Mouse (Mus musculus) cerebellum, postnatal 25 days (tissue): ENCODE data around the gene Lcp2.

Experiments used
- DNase-seq, 2 experiments: peaks; one replicate each; pipeline ENCODE4 v3.0.0; 2021; ENCODE audit warnings: mixed read lengths in 2 of 2

Lcp2 gene

DNA sequence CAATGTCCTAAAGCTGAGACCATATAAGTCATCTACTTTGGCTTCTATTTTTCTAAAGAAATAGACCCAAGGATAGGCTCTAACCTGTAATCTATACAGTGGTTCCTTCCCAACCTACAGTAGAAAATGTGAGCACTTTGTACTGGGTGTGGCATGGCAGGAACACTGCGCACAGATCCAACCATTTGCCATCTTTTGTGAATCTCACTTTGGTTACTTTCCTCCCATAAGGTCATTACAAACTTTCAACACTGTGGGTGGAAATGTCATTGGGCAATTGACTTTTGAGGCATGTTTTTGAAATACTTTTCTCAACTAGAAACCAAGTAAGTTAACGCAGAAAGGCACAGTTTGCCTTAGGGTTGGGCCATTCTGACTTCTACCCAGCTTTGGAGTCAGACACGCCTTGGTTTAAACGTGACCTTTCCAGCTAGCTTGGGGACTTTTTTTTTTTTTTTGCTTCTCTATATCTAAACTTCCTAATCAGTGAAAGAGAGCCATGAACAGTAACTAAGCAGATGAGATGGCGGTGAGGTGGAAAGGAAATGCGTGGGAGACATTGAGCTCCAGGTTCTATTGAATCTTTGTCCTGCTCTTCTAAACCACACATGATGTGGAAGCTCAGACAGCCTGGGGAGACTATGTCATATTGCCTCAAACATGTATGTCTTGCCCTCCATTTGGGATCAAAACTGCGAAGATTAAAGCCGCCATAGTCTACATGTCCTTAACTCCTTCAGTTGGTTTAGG is 1.8 kb downstream of the Lcp2 start:
- no peak for DNase-seq

DNA sequence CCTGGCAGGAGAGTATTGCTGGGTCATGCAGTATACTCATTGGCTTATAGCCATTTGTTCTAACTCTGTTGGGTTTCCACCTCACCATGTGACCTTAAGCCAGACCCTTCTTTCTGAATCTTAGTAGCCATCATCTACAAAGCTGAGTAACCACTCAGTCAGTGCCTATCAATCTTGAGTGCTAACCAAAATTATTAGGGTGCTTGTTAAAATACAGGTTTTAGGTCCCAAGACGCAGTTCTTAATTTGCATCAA is 2.3 kb downstream of the Lcp2 start:
- DNase-seq, result no peak

DNA sequence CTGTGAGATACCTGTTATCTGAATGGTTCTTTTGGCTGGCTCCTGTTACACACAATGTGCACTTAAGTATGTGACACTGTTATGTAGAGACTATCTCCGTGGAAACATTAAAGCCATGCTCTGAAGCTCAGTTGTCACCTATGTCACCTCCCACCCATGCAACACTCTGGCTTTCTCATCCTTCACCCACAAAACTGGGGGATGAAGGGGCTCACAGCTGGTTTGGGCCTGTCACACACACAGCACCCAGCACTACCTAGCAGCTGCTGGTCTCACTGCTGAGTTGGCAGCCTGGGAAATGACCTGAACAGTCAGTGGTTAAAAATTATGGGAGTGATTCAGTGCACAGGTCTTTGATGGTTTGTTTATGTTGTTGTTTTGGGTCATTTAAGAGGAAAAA is 3.3 kb downstream of the Lcp2 start:
- DNase-seq, result no peak

DNA sequence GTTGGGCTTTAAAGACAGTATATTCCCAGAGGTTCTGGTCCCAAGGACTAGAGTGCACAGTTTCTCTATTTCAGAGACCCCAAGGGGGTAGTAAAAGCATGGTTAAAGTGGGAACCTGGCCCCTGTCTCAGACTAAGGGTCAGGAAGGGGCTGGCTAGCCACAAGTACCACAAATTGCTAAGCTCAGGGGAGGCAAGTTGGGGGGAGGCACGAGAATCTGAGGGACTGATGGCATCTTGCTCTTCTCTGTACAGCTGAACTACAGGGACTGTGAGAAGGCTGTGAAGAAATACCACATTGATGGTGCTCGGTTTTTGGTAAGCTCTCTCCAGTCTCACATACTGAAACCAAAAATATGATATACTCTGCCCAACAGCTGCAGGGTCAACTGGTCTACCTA is 3.9 kb downstream of the Lcp2 start:
- no peak for DNase-seq

DNA sequence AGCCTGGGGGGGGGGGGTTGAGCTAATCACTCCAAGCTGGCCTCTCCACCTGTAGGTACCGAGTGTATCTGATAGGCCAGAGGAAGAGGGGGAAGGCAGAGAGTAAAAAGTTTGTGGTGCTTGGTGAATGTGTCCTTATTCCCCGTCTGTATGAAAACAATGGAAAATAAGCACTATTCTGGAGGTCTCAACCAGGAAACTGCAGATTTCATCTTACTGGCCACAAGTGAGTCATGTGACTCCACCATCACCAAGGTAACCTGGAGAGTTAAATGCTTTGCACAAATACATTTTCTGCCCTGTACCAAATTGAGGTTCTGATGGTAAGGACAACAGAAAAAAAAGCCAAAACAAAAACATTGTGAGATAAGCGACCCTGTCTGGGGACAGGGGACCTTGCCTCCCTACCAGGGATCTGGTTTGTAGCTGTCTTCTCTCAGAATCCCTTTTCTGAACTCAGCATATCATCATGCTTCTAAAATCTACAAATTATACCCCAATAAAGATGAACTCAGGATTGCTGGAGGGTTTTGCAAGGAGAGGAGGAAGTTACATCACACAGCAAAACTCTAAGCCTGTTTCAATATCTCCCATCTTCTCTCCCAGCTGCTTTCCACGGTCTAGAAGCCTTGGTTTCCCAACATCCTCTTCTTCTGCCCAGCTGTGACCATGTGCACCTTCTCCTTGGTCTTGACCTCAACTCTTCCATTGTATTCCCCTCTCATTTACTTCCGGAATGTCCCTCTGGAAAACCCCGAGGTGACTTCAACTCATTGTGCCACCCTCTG is 6.5 kb downstream of the Lcp2 start:
- no peak for DNase-seq

DNA sequence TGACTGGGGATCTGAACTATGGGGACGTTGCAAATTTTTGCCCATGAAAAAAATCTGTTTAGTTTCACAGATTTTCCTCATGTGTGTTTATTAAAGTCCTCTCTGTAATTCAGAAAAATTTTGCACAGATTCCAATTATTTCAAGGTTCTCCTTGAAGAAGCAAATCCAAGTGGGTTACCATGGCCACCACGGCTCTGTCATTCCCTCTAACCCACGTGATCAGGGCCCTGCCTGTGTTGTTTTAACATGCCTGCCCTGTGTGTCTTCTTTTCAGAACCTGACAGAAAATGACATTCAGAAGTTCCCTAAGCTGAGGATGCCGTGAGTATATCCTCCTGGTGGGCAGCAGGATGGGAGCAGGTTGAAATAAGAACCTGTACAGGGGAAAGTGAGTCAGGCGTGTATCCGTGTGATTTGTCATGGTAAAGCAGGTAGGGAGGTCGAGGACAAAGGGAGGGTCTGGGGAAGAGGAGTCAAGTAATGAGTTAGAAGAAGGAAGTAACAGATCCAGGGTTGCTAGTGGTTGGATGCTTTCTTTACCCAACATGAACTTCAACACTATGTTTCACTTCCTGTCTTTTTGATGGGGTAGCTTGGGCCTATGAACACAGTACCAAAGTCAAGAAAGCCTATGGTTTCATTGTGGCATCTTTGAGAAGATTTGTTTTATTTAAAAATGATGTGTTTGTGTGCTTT is 7.5 kb downstream of the Lcp2 start:
- DNase-seq, result no peak

DNA sequence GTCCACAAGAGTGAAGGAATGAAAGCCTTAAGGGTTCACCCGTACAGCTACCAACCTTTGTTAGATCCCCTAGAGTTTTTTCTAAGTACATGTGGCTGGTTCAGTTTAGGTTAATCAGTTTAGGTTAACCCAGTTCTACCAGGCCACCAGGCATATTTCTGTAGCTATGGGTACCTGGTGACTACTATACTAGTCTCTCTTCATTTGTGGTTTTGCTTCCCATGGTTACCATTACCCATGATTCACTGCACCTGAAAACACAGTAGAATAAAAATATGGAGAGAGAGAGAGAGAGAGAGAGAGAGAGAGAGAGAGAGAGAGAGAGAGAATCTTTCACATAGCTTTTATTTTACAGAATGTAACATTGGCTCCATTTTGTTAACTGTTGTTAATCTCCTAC is 10.0 kb downstream of the Lcp2 start:
- no peak for DNase-seq

DNA sequence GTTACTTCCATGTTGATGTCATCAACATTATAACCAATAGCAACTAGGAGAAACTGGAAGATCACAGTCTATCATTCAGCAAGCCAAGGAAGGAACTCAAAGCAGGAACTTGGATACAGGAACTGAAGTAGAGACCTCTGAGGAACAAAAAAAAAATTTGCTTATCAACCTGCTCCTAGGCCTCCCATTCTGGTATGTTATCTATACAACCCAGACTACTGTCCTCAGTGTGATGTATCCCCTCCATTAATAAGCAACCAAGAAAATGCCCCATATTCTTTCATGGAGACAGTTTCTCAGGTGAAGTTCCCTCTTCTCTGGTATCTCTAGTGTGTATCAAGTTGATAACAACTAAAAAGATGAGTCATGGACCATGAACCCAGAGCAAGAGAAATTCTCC is 11.6 kb downstream of the Lcp2 start:
- DNase-seq, result no peak

DNA sequence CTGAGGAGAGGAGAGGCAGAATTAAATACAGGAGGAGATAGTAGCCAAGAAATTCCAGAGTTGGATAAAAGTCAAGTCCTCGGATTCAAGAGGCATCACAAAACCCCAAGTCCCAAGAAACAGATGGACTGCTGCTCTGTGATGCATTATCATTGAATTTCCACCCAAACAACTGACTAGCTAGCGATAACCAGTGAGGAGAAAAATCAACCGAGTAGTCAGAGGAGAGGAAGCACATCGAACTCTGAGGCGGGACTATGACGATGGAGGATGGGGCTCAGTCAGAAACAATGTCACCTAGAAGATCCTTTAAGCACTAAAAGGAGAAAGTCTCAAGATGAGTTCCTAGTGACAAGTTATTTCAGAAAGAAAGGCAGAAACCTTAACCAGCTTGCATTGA is 12.2 kb downstream of the Lcp2 start:
- no peak for DNase-seq

DNA sequence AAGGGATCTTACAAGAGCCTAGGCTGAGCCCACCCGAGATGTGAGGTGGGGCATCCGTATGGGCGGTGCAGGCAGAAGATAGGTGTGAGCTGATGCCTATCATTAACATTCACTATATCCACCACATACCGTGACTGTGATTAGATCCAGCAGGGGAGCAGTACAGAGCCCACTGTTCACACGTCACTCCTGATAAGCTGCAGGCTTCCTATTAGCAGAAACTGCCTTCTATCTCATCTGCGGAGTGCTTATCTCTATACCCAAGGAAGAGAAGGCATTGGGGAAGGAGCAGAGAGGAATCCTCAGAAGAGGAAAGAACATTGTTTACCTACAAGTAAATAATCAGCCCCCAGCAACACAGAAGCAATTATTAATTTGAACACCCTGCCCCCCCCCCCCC is 15.0 kb downstream of the Lcp2 start:
- no peak for DNase-seq

DNA sequence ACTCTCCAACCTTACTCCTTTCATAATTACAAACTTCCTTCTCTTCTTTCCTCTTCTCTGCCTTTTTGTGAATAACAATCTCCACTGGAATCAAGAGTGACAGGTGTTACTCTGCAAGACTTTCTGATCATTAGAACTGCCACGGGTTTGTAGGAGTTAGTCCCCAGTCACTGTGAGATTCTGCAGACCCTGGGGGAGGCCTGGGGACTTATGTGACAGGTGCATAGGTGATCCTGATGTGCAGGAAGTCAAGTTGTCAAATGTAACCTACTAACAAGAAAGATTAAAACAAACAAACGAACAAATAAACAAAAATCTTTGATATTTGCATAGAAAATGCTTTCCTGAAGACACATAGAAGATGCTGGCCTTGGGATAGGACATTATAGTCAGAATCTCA is 16.5 kb downstream of the Lcp2 start:
- no peak for DNase-seq

DNA sequence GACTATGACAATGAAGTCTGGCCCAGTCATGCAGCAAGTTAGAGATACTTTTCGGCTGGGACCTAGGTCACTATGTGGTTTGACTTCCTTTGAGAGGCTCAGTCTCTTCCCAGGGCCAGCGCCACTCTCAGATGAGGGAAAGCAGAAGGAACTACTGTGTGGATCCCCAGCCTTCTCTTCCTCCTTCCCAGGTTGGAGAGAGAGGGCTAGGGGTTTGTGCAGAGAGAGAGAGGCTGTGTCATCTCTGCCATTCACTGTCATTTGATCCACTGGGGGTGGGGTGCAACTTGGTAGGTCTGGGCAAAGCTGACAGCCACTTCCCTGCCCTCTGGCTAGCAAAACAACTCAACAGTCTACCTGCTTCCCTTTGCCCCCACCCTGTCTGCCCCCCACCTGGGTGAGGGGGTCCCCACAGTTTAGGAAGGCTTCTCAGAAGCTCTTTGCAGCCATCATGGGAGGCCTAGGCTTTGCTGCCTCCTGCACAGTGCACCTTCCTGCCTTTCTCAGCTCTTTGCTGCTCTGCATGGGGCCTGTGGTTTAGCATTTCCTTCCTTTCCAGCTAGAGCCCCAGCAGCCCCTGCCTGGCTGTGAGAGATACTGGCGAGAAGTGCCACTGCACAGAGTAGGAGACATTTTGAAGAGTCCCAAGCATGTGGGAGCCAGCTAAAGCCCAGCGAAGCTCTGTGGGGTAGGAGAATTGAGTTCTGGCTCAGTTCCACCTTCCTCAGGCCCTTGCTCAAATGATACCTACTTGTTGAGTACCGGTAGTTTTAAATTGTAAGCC is 17.2 kb downstream of the Lcp2 start:
- DNase-seq, result no peak

DNA sequence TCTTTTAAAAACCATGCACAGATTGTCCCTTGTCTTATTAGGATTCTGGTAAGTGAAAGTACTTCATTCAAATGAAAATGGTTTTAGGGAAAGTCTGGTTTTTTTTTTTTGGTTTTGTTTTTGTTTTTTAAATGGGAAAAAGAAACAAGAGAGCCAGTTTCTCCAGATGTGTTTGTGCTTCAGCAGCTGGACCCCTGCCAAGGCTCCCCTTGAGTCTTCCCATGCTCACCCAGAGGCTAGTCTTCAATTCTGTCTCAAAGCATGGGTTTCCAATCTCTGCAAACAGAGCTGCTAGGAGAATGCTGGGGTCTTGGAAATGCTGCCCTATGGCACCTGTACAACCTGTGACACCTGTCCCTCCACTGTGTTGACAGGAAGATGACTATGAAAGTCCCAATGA is 23.9 kb downstream of the Lcp2 start:
- DNase-seq, result no peak

DNA sequence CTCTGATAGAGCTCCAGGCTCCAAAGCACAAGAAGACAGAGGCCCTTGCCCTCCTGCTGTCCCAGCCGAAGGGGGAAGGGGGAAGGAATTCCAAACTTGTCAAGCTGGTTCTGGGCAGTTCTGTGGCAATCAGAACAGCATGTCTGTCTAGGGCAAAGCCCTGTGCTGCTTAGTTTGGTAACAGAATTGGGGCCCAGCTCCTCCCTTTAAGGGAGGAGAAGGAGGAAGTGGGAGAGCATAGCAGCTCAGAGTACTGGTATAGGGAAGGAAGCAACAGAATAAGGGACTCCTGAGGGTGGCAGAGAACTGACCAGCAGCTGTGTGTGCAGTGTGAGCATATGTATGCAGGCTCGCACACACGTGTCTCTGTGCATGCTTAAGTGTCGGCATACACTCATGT is 25.6 kb downstream of the Lcp2 start:
- no peak for DNase-seq

DNA sequence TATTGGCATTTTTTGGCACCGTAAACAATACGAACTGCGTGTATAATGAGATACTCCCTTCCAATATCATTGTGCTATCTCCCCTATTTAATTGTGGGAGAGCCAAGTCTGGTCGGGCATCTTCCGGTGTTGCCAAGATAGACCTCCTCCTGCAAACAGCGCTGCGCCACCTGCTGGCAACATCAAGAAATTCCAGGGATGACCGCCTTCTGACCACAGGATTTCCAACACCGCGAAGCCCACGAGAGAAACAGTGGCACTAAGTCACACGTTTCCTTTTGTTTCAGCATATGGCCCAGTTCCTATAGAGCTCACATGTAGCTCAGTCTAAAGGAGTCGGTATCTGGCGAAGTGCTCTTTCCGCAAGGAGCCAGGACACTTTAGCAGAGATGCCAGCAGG is 27.1 kb downstream of the Lcp2 start:
- DNase-seq, result peak; percentile 62 to 78

DNA sequence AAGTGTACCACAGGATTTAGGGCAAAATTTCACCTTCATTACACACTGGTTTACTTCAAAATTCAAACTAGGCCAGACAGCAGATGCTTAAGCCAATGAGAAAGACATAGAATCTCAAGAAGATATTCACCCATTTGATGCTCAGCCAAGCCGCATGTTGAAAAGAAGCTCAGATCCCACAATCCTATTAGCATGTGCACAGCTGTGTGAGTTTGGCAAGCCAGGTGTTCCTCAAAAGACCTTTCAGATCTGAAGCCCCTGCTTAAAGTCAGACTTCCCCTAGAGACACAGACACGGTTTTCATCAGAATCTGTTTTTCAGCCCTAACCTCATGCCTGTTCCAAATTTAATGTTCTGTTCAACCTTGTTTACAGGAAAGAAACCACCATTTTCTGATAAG is 31.1 kb downstream of the Lcp2 start:
- no peak for DNase-seq

DNA sequence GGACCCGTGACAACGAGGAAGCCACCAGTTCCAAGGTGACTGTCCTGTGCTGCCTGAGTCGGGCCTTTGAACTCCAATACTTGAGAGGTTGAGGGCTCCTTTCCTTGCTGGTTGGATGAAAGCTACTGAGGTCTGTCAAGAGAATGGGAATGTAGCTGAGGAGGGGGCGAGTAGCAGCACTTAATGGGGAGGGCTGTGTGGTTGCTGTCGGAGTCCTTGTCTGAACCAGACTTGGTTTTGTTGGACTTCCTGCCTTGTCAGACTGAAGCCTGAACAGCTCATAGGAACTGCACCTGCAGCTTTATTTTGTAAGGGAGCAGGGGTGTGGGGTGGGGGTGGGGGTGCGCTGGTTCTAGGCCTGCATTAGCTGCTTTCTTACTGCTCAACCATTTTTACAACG is 31.9 kb downstream of the Lcp2 start:
- no peak for DNase-seq

DNA sequence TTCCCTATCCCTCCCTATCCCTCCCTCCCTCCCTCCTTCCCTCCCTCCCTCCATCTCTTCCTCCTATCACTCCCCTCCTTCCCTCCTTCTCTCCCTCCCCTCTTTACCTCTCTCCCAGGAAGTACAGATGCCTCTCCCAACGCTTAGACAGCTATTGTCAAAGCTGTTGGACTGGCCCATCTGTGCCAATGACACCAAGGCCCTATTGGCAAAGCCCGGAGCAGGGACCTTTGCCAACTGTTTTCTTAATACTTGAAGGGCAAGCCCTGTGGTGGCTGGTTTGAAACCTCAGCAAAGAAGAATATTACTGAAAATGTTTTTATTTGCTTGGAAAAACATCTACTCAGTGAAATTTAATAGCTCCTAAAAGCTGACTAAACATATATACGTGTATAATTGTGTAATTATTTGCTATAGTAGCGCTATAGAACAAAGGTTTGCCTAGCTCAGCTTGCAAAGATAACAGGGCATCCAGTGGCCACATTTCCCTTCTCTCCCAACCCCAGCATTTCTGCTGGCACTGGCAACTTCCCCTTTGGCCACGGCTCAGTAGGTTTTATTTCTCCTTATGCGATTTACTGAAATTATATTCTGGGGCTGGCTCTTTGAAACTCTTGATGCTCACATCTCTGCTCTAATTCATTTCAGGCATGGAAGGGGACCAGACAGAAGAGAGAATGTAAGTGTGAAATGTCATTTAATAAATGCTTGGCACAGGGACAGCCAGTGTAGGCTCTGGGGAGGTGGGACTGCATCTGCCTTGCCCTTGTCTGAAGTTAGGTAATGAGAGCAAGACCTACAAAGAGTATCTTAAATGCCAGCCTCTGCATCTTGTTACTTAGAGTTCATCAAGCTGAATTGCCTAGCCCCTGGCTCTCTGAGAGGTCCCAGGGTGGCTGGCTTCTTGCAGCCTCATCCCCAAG is 33.1 kb downstream of the Lcp2 start:
- DNase-seq, result peak in 1 of 2 experiments; percentile 31

DNA sequence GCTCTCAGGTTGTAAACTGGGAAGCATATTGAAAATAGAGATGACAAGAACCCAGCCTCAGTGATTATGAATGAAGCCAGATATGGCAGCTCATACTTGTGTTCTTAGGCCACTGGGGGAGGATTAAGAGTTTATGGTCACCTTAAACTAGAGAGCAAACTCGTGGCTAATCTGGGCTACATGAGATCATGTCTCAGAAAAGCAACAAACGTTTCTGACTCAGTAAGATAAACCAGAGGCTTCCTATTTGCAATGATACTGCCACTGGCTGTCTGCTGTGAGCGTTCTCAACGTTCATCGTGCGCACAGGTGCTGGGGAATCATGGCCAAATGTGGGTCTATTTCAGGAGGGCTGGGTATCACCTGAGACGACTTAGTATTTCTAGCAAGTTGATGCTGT is 37.1 kb downstream of the Lcp2 start:
- DNase-seq, result no peak

DNA sequence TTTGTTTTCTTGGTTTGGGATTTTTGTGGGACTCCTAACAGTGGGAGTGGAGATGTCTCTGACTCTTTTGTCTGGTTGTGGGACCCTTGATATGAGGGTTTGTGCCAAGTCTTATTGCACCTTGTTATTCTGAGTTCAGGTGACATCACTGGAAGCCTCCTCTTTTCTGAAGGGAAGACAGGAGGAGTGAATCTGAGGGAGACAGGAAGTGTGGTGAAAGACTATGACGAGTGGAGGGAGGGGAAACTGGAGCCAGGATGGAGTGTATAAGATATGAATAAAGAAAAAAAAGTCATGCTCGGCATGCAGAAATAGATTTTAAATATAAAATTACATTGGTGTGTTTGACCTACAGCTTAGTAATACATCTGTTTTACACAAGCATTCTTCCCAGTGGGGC is 37.9 kb downstream of the Lcp2 start:
- DNase-seq, result no peak

DNA sequence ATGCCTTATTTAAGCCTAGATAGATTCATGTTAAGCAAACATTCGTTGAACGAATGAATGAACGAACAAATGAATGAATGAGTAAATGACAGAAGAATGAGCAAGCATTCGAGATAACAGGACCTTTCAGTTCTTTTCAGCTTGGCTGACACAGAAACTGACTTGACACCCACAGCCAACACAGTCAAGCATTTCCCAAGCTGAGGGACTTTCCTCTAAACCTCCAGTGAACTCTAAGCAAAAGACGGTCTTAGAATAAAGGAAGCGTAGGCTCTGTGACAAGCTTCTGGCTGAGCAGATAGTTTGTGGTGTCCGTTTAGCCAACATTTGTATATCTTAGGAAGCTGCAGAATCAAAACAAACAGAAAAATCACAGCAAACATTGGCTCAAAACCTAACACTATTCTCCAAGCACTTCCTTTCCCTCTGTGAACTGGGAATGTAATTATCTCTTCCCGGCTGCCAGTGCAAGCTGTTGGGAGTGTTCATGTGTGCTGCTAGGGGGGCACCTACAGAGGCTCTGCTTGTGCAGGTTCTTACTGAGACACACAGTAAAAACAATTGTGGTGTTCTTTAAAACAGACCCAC is 39.5 kb downstream of the Lcp2 start:
- DNase-seq, result no peak

DNA sequence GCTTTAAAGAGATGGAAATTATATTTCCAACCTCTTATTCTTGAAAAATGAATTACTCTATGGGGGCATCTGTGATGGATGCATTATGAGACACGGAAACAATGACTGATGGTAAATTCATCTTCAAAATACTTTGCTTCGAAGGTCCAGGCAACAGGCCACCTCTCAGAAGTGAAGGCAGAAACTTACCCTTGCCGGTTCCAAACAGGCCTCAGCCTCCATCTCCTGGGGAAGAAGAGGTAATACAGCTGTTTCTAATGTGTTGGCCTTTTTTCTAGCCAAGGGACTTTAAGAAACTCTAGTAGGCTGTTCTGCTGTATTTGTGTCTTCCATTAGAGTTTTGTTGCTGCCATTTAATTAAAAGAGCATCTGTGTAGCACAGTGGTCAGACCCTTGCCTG is 40.3 kb downstream of the Lcp2 start:
- no peak for DNase-seq
